Mouse (Mus musculus) brain, adult 2 months (tissue): ENCODE measurements around the gene Crtc1.

Experiments used
- DNase-seq: peaks from one replicate; pipeline ENCODE4 v3.0.0; 2011; ENCODE audit warnings: low read depth, low spot score

The Crtc1 gene

GRCm38 (mm10) chr8:70393087-70393486 is 46.3 kb downstream of the Crtc1 start:
- DNase-seq, result no peak

- peak; percentile 76 for DNase-seq
These were observed 49.7 kb downstream of the Crtc1 start for GRCm38 (mm10) chr8:70389678-70390077.

GRCm38 (mm10) chr8:70383287-70383686 is 56.1 kb downstream of the Crtc1 start:
- peak; percentile 84 for DNase-seq

- peak; percentile 83 for DNase-seq
These were observed 59.3 kb downstream of the Crtc1 start for GRCm38 (mm10) chr8:70380069-70380468.

GRCm38 (mm10) chr8:70377049-70377448 is 62.3 kb downstream of the Crtc1 start:
- no peak for DNase-seq

GRCm38 (mm10) chr8:70376275-70376741 is 63.1 kb downstream of the Crtc1 start:
- no peak for DNase-seq

- DNase-seq, result no peak
These were observed 64.0 kb downstream of the Crtc1 start for GRCm38 (mm10) chr8:70375212-70375859.

- DNase-seq, result peak; percentile 84
These were observed 65.0 kb downstream of the Crtc1 start for GRCm38 (mm10) chr8:70374318-70374927.

- no peak for DNase-seq
These were observed 65.7 kb downstream of the Crtc1 start, which contains the start of gene Comp for GRCm38 (mm10) chr8:70373397-70374317. Comp (plus strand) TSS chr8:70373558.

GRCm38 (mm10) chr8:70371951-70372350 is 67.4 kb downstream of the Crtc1 start:
- DNase-seq, result no peak

GRCm38 (mm10) chr8:70370476-70370875 is 68.9 kb downstream of the Crtc1 start:
- no peak for DNase-seq

- DNase-seq, result no peak
These were observed 72.8 kb downstream of the Crtc1 start for GRCm38 (mm10) chr8:70366588-70366987.

- no peak for DNase-seq
These were observed 75.3 kb downstream of the Crtc1 start for GRCm38 (mm10) chr8:70364066-70364465.

- no peak for DNase-seq
These were observed 77.8 kb downstream of the Crtc1 start for GRCm38 (mm10) chr8:70361484-70362032.

- DNase-seq, result no peak
These were observed 78.6 kb downstream of the Crtc1 start for GRCm38 (mm10) chr8:70360769-70361168.

GRCm38 (mm10) chr8:70359411-70359810 is 80.0 kb downstream of the Crtc1 start:
- DNase-seq, result no peak

- no peak for DNase-seq
These were observed 83.3 kb downstream of the Crtc1 start for GRCm38 (mm10) chr8:70356111-70356510.

GRCm38 (mm10) chr8:70354004-70354403 is 85.4 kb downstream of the Crtc1 start:
- peak; percentile 85 for DNase-seq

- peak; percentile 99 for DNase-seq
These were observed 86.1 kb downstream of the Crtc1 start, which contains the start of gene Upf1 for GRCm38 (mm10) chr8:70353194-70353817. Upf1 (minus strand) TSS chr8:70353278.

GRCm38 (mm10) chr8:70352657-70353151 is 86.7 kb downstream of the Crtc1 start:
- DNase-seq, result peak; percentile 39

GRCm38 (mm10) chr8:70352000-70352384 is 87.4 kb downstream of the Crtc1 start:
- no peak for DNase-seq
